Mouse (Mus musculus) bone marrow, adult 2 months (tissue): ENCODE results near the gene Cul3. TPM values are rescaled to one million over a fixed set of nuclear protein-coding genes. Genes with fewer than 3 reads are reported as not detected.

Source experiments
- H3K27ac ChIP-seq: fragments of 200-500 bp; 2 replicates; pipeline ENCODE4 v1.5.1; 2012; ENCODE audit warnings: low read depth, mild to moderate bottlenecking, control low read depth, inconsistent platforms, low read length; ENCODE audit not compliant: control insufficient read depth, poor library complexity, insufficient read depth
- H3K4me1 ChIP-seq: fragments of 200-500 bp; 2 replicates; pipeline ENCODE4 v1.6.1; 2011; ENCODE audit warnings: low read length; ENCODE audit not compliant: control insufficient read depth, insufficient read depth
- H3K4me3 ChIP-seq: fragments of 200-500 bp; replicated peaks from 2 replicates; pipeline ENCODE3; 2011; ENCODE audit warnings: mild to moderate bottlenecking, low read depth, low read length, control low read depth; ENCODE audit not compliant: control insufficient read depth
- CTCF ChIP-seq: fragments of 200-500 bp; IDR thresholded peaks from 2 replicates; pipeline ENCODE4 v1.5.1; 2011; ENCODE audit warnings: low read length, control low read depth; ENCODE audit not compliant: control insufficient read depth, insufficient read depth
- POLR2A ChIP-seq: fragments of 200-500 bp; IDR thresholded peaks from 2 replicates; pipeline ENCODE4 v1.6.1; 2011; ENCODE audit warnings: low read depth, mild to moderate bottlenecking, control low read depth, low read length, borderline replicate concordance; ENCODE audit not compliant: control insufficient read depth
- WGBS: fragments of 180-500 bp; shearing (Covaris S2); methylation state at CpG from one replicate; pipeline ENCODE4 v1.1.7; 2018; 5-methylcytosine and 5-hydroxymethylcytosine counted together
- polyA plus RNA-seq: library from polyadenylated mRNA; stranded (reverse); fragments of >200 nt; gene quantifications from 2 replicates; pipeline ENCODE4 v1.2.4, GENCODE M21; 2011; ENCODE audit warnings: low replicate concordance; ENCODE audit not compliant: missing spikeins, insufficient read depth, insufficient read length

Gene Cul3
- polyA plus RNA-seq, 1 experiment, result 48.5 TPM

DNA sequence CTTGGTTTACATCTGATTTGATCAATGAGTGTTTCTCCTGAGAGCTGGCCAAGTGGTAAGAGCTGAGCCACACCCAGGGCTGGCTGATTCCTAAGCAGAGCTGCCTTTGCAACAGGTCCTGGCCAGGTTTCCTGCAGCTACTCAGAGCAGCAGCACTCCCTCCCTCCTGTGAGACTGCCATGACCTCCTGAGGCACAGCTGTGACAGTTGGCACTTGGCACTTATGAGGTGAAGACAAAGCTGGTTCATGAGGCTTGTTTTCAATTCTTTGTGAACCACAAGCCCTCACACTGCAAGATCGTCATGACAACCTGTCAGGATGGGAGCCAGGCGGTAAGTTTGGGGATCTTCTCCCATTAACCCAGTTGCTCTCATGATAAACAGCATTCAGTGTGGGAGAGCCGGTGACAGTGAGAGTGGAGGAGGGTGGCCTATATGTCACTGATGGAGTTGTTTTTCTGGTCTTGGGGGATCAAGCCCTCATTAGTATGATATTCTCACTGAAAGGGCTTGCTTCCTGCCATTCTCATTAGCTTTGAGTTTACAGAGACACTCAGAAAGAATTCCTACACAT is 115.4 kb downstream of the Cul3 start:
- WGBS, result 54% methylated on average over 3 of the region's 3 CpGs
- TF ChIP-seq CTCF (no peak), POLR2A (no peak)
- Histone ChIP-seq H3K4me3 (no peak overlapping the region), H3K4me1 (no peaks in the 10 kb centered on the region), H3K27ac (no peak overlapping the region)

DNA sequence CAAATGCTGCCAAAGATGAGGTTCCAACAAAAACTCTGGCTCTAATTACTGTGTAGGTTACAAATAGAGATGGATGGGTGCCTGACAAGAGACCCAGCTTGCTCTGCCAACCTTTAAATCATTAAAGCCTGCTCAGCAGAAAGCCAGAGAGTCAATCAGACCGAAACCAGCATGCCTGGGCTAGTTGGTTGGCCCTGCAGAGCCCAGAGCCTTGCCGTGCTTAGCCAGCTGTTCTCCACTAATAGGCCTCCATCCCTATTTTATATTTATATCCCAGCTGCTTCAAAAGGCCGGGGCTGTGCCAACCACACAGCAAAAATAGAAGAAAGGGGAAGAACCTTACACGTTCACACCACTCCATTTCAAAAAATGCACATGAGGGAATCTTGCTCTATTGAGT is 119.1 kb downstream of the Cul3 start:
- no peak overlapping the region for H3K4me3 ChIP-seq
- no peak overlapping the region for H3K27ac ChIP-seq
- WGBS, result 25% methylated on average over 4 of the region's 4 CpGs
- TF ChIP-seq POLR2A (no peak), CTCF (no peak)
- H3K4me1 ChIP-seq, result no peaks in the 10 kb centered on the region

DNA sequence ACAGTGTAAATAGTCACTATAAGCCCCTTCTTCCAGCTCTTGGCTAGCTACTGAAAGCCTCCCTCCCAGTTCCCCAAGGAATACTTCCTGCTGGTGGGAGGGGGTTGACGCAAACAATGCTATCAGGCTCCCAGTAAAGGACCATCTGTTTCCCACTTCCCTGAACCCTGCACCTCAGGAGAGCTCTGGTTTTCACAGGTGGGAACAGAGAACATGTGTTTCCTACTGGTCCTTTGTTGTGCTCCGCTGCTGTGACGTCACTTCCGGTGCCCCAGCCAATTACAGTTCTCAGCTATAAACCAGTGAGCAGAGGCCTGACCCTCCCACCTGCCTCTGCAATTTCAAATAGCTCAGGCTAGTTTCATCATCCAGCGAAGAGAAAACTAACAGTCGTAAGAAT is 122.0 kb downstream of the Cul3 start, which contains the start of gene Fam124b:
Gene Fam124b, minus strand, starts transcription at position 206 of the 400 bp plus-strand sequence.
- H3K4me3 ChIP-seq, result no peak within 1 kb of the TSS
- 40% methylated on average over 6 of the region's 6 CpGs for WGBS
- H3K27ac ChIP-seq, result no peak within 1 kb of the TSS
- no peaks in the 10 kb centered on the region for H3K4me1 ChIP-seq
- TF ChIP-seq CTCF (no peak), POLR2A (no peak)

Other genes with a start within 250 kb of the Cul3 start
- not detected in 2 replicates for gene Fam124b, start 122.0 kb downstream of the Cul3 start, polyA plus RNA-seq
- not detected in 2 replicates for gene Gm45261, start 121.0 kb upstream of the Cul3 start, polyA plus RNA-seq